Mouse (Mus musculus) embryonic facial prominence, embryonic 14.5 days (tissue): ENCODE data around the gene Rfng. TPM values are rescaled to one million over a fixed set of nuclear protein-coding genes. Genes with fewer than 3 reads are reported as not detected.

ENCODE experiments used
- polyA plus RNA-seq: library from polyadenylated mRNA; unstranded; fragments of >200 nt; fragmentation: Nextera tagmentation; extraction: Ambion mirVana; gene quantifications from 2 replicates; pipeline ENCODE4 v1.2.1, GENCODE M21; 2014

The Rfng gene
- polyA plus RNA-seq, 1 experiment from 2014 or later: 32.5 TPM

Other genes with a start within 250 kb of the Rfng start
- gene Mcrip1, start 234.5 kb downstream of the Rfng start, polyA plus RNA-seq: 238 and 253 TPM in 2 replicates
- 9.6 and 9.7 TPM in 2 replicates for gene Ppp1r27, start 233.1 kb downstream of the Rfng start, polyA plus RNA-seq
- 996 and 1,037 TPM in 2 replicates for gene P4hb, start 211.0 kb downstream of the Rfng start, polyA plus RNA-seq
- 558 and 609 TPM in 2 replicates for gene Arhgdia, start 202.6 kb downstream of the Rfng start, polyA plus RNA-seq
- gene Alyref, start 185.8 kb downstream of the Rfng start, polyA plus RNA-seq: 406 and 433 TPM in 2 replicates
- gene Anapc11, start 185.8 kb downstream of the Rfng start, polyA plus RNA-seq: 238 and 242 TPM in 2 replicates
- gene Npb, start 175.7 kb downstream of the Rfng start, polyA plus RNA-seq: 1.3 and 1.8 TPM in 2 replicates
- 88.8 and 97.5 TPM in 2 replicates for gene Pcyt2, start 166.3 kb downstream of the Rfng start, polyA plus RNA-seq
- gene Sirt7, start 159.0 kb downstream of the Rfng start, polyA plus RNA-seq: 21.8 and 23.0 TPM in 2 replicates
- 26.3 and 26.8 TPM in 2 replicates for gene Mafg, start 150.6 kb downstream of the Rfng start, polyA plus RNA-seq
- 56.7 and 64.7 TPM in 2 replicates for gene Pycr1, start 140.4 kb downstream of the Rfng start, polyA plus RNA-seq
- 3.4 and 3.6 TPM in 2 replicates for gene Myadml2, start 136.0 kb downstream of the Rfng start, polyA plus RNA-seq
- 3.6 and 4.9 TPM in 2 replicates for gene Notum, start 123.0 kb downstream of the Rfng start, polyA plus RNA-seq
- 93.1 and 100.0 TPM in 2 replicates for gene Aspscr1, start 111.2 kb downstream of the Rfng start, polyA plus RNA-seq
- 139 and 145 TPM in 2 replicates for gene Cenpx, start 70.5 kb downstream of the Rfng start, polyA plus RNA-seq
- 46.5 and 50.7 TPM in 2 replicates for gene Lrrc45, start 70.3 kb downstream of the Rfng start, polyA plus RNA-seq
- 16.5 and 16.6 TPM in 2 replicates for gene Rac3, start 62.7 kb downstream of the Rfng start, polyA plus RNA-seq
- 23.5 and 27.0 TPM in 2 replicates for gene Dcxr, start 56.9 kb downstream of the Rfng start, polyA plus RNA-seq
- 58.3 and 113 TPM in 2 replicates for gene Cbr2, start 52.1 kb downstream of the Rfng start, polyA plus RNA-seq
- 3.0 and 4.8 TPM in 2 replicates for gene Hmga1b, start 21.4 kb downstream of the Rfng start, polyA plus RNA-seq
- 207 and 219 TPM in 2 replicates for gene Gps1, start 65 bp upstream of the Rfng start, polyA plus RNA-seq
- gene Dus1l, start 12.2 kb upstream of the Rfng start, polyA plus RNA-seq: 51.0 and 63.8 TPM in 2 replicates
- gene Fasn, start 40.3 kb upstream of the Rfng start, polyA plus RNA-seq: 67.2 and 77.4 TPM in 2 replicates
- gene Ccdc57, start 148.7 kb upstream of the Rfng start, polyA plus RNA-seq: 4.6 and 5.5 TPM in 2 replicates
- gene Slc16a3, start 164.3 kb upstream of the Rfng start, polyA plus RNA-seq: 35.2 and 39.9 TPM in 2 replicates
- 59.6 and 65.2 TPM in 2 replicates for gene Csnk1d, start 207.1 kb upstream of the Rfng start, polyA plus RNA-seq